Mouse (Mus musculus) frontal cortex, postnatal 10 days (tissue): ENCODE results near the gene Trp53i11.

Source experiments
- DNase-seq, 2 experiments: peaks; one replicate each; pipeline ENCODE4 v3.0.0; 2022; ENCODE audit warnings: low spot score in 2 of 2, mixed read lengths in 1 of 2

Gene Trp53i11

DNA sequence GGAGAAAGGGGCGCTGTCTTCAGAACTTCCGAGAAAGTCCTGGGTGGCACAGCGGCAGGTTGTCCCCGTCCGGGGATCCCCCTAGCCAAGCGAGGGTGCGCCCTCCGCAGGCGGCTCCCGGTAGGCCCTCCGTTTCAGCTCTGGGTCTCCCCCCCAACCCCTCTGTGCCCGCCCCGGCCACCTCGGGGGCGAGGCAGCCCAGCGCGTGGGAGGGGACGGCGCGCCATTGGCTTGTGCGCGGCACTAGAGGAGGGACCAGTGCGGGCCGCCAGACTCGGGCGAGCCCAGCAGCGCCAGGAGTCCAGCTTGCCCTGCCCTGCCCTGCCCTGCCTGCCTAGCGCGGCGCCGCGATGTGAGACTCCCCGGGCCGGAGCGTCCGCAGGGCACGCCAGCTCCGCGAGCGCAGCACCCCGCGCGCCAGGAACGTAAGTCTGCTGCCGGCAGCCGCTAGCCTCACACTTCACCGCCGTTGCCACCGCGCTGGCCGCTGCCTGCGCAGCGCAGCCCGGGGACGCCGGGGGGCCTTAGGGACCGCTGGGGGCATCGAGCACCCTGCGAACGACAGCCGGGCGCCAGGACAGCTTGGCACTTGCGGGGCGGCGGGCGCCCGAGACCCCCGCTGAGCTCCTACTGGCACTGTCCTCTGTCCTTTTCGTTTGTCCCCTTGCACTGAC lies at the start of gene Trp53i11:
Gene Trp53i11 (plus strand): TSS at position 226 of the 674 bp plus-strand sequence.
- DNase-seq: peak; percentile 73 to 74

DNA sequence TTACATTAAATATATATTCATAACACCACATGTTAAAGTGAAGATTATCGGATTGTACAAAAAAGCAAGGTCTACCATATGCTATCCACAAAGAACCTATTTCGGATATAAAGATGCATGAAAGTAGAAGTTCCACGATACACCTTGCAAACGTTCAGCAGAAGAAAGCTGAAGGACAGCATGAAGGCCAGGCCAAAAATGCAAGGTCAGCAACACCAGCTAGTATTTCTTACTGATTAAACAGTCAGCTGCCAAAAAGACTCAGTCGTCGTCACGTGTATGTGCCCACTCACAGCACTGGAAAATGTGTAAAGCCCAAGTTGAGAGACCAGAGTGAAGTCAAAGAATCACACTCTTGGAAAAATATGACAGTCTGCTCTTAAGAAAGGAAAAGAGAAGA lies 47.9 kb upstream of the Trp53i11 start:
- DNase-seq: no peak

- DNase-seq: no peak
Observed at GRCm38 (mm10) chr2:93141329-93141728, 46.0 kb upstream of the Trp53i11 start.

GRCm38 (mm10) chr2:93142616-93143015 lies 44.7 kb upstream of the Trp53i11 start:
- DNase-seq: no peak

DNA sequence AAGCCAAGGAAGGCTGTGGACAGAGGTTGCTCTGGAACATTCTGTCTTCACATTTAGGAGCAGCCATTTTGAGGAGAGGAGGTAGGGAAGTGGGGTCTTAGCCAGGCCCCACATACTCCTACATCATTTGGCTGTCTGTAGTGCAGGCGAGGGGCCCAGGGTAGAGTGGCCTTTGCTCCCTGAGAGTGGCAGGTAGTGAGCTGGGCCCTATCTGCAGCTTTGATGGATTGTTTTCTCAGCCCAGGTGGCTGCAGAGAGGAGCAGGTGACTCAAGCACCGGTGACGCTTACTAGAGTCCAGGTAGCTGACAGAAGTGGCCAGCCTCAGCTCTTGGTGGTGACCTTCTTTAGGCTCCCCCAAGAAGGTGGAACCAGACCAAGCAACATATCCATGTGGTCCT lies 43.2 kb upstream of the Trp53i11 start:
- DNase-seq: no peak

- DNase-seq: no peak
Observed at GRCm38 (mm10) chr2:93150009-93150408, 37.3 kb upstream of the Trp53i11 start.

- DNase-seq: no peak
Observed at GRCm38 (mm10) chr2:93150673-93151450, 36.5 kb upstream of the Trp53i11 start.

DNA sequence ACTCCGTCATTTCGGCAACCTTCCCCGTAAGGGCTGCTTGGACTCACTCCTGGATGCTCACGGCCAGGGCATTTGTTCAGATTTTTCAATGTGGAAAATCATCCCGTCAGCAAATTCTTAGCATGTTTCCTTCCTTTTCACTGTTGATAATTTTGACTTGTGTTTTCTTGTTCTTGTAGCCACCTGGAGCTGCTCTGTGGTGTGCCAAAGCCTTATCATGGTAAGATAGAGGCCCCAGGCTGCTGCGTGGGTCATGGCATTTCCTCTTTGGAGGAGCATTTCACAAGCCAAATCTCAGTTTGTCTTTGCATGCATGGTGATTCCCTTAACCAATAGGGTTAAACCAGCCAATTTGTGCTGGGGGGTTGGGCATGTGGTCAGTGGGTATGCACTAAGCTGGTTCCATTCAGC lies 35.2 kb upstream of the Trp53i11 start:
- no peak for DNase-seq

DNA sequence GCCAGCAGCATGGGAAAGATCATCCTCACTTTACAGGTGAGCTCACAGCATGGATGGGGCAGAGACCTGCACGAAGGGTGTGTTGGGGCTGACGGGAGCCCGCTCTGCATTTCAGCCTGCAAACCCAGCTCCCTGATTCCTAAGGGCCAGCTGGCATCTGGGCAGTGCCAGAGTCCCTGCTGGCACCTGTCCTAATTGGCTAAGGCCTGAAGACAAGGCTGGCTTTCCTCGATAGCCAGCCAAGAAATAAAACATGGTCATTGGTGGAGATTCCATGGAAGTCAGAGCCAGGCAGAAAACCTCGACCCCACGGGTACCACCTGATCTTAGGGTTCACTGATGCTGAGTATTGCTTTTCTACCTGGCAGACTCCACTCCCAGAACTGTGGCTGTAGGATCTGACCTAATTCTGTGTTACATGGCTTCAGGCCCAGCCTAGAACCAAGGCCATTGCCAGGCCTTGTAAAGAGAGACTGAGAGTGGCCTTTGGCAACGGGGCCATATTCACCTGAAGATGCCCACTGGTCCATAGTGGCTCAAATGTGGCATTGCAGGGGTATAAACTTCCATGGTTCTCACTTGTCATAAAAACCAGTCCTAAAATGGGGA lies 34.4 kb upstream of the Trp53i11 start:
- no peak for DNase-seq

- no peak for DNase-seq
Observed at GRCm38 (mm10) chr2:93153833-93154232, 33.5 kb upstream of the Trp53i11 start.

- DNase-seq: no peak
Observed at GRCm38 (mm10) chr2:93154486-93155032, 32.8 kb upstream of the Trp53i11 start.

- no peak for DNase-seq
Observed at GRCm38 (mm10) chr2:93160467-93161035, 26.8 kb upstream of the Trp53i11 start.

- no peak for DNase-seq
Observed at GRCm38 (mm10) chr2:93161914-93162664, 25.3 kb upstream of the Trp53i11 start.

GRCm38 (mm10) chr2:93162791-93163190 lies 24.6 kb upstream of the Trp53i11 start:
- no peak for DNase-seq

- no peak for DNase-seq
Observed at GRCm38 (mm10) chr2:93163317-93163716, 24.0 kb upstream of the Trp53i11 start.

DNA sequence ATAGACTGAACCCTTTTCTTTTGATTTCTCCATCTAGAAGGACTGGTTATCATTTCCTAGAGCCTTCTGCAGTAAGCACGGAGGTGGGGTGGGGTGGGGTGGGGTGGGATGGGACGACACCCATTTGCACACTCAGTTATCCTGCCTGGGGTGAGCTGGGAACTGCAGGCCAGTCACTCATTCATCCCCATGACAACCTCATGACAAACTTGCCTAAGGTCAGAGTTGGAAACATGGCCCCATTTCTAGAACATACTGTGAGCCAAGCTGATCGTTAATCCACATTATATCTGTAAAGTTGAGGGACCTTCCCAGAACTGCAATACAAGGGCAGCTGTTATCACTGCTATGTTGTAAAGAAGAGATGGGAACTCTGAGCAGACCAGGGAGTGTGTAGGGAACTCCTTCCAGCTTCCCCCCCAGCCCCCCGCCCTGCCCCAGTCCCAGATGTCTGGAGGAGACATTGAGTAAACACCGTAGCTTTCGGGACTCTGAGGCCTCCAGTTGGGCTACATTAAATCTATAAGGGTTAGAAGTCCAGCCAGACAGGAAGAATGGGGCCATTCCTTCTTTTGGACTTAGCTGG lies 23.5 kb upstream of the Trp53i11 start:
- no peak for DNase-seq

- DNase-seq: no peak
Observed at GRCm38 (mm10) chr2:93166295-93166694, 21.1 kb upstream of the Trp53i11 start.

GRCm38 (mm10) chr2:93166734-93167406 lies 20.5 kb upstream of the Trp53i11 start:
- DNase-seq: no peak

DNA sequence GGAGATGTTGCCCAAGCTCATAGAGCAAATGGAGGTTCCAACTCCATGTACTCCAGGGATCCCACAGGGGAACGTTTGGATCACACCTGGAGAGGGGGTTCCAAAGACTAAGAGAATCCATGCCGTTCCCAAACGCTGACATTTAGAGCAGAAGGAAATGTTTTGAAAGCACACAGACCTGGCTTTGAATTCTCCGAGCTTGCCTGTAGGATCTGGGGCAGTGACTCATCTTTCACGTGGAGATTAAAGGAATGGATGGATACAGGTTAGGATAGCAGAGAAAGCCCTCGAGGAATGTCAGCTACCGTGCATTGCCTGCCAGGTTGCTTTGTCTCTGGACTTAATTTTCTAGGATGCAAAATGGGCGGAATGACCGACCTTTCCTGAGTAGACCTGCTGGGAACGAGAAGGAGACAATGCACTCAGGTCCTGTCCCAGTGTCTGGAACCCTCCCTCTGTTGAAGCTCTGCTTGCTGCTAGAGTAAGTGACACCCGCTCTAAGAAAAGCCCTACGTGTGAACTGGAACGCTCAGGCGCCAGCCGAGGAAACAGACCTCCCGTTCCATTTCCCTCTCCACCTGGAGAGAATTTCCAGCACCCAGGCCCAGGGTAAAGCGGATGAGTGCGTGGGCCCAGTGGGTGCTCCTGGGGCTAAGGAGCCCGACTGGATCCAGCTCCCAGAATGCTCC lies 17.0 kb upstream of the Trp53i11 start:
- DNase-seq: no peak

DNA sequence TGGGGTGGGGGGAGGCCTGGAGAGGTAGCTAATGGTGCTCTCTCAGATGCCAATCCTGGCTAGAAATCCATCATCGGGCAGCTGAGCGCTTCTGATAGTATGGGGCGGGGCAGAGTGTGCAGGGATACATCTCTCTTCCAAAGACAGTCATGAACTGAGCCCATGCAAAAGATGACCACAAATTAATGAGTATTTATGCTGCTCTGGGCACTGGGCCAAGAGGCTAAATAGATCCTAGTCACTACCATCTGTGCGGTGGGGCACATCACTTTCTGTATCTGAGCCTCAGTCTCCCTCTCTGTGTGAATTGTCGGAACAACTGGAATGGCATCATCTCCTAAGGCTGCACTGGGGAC lies 16.5 kb upstream of the Trp53i11 start:
- no peak for DNase-seq
